Mouse (Mus musculus) hindbrain, embryonic 16.5 days (tissue): Measurements from ENCODE around the gene Xcl1. TPM values are rescaled to one million over a fixed set of nuclear protein-coding genes. Genes with fewer than 3 reads are reported as not detected.

ENCODE experiments used
- ATAC-seq: fragments of 200-750 bp; cut with Nextera tagmentation; 2 replicates; pipeline ENCODE4 v1.8.0; 2017; ENCODE audit warnings: moderate TSS enrichment, moderate library complexity
- H3K27ac ChIP-seq: fragments of 300-500 bp; sonication (generic); 2 replicates; pipeline ENCODE4 v1.5.1; 2014; ENCODE audit warnings: low read depth, mild to moderate bottlenecking, control low read depth, low read length, moderate library complexity
- H3K27me3 ChIP-seq: fragments of 300-500 bp; sonication (generic); replicated peaks from 2 replicates; pipeline ENCODE4 v1.6.1; 2014; ENCODE audit warnings: low read length; ENCODE audit not compliant: control insufficient read depth, insufficient read depth
- H3K36me3 ChIP-seq: fragments of 300-500 bp; sonication (generic); 2 replicates; pipeline ENCODE4 v1.6.1; 2014; ENCODE audit warnings: mild to moderate bottlenecking, low read length, moderate library complexity, mixed read lengths; ENCODE audit not compliant: control insufficient read depth, insufficient read depth
- H3K4me1 ChIP-seq: fragments of 300-500 bp; sonication (generic); 2 replicates; pipeline ENCODE4 v1.6.1; 2014; ENCODE audit warnings: low read depth, low read length; ENCODE audit not compliant: control insufficient read depth, insufficient read depth
- H3K4me2 ChIP-seq: fragments of 300-500 bp; sonication (generic); 2 replicates; pipeline ENCODE4 v1.6.1; 2014; ENCODE audit warnings: mild to moderate bottlenecking, low read length, control low read depth, moderate library complexity
- H3K4me3 ChIP-seq: fragments of 300-500 bp; sonication (generic); 2 replicates; pipeline ENCODE4 v1.5.1; 2014; ENCODE audit warnings: mild to moderate bottlenecking, low read length, control low read depth, moderate library complexity
- H3K9ac ChIP-seq: fragments of 300-500 bp; sonication (generic); 2 replicates; pipeline ENCODE4 v1.6.1; 2014; ENCODE audit warnings: low read depth, mild to moderate bottlenecking, control low read depth, low read length, moderate library complexity
- H3K9me3 ChIP-seq: fragments of 300-500 bp; sonication (generic); 2 replicates; pipeline ENCODE4 v1.6.1; 2014; ENCODE audit warnings: mild to moderate bottlenecking, low read length, moderate library complexity; ENCODE audit not compliant: control insufficient read depth
- WGBS: fragments of 180-500 bp; shearing (Covaris S2); extraction: QIAGEN DNeasy Blood & Tissue Kit; methylation state at CpG from one replicate; pipeline ENCODE4 v1.1.7; 2014; 5-methylcytosine and 5-hydroxymethylcytosine counted together
- polyA plus RNA-seq: library from polyadenylated mRNA; unstranded; fragments of >200 nt; fragmentation: Nextera tagmentation; extraction: Ambion mirVana; gene quantifications from 2 replicates; pipeline ENCODE4 v1.2.1, GENCODE M21; 2015

Gene Xcl1
- polyA plus RNA-seq, 1 experiment from 2014 or later: not detected

DNA sequence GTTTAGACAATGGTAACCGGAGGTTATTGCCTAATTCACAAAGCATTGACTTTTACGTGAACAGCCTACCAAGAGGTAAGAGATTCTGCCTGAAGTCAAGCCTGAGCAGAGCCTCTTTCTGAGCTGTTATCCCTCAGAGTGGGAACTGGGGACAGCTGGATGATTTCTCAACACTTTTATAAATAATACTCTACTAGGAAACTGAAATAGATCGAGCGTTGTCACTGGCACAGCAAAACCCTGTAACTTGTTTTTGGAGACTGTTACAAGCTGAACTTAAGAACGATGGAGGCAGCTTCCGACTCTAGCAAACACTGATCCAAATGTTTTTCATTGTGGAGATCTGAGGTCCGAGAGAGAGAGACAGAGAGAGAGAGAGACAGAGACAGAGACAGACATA, 4.2 kb downstream of the Xcl1 start:
- Histone ChIP-seq H3K9me3 (no peaks in the 10 kb centered on the region), H3K27me3 (no peaks in the 10 kb centered on the region), H3K4me3 (no peak overlapping the region), H3K4me1 (no peaks in the 10 kb centered on the region), H3K27ac (no peak overlapping the region), H3K9ac (no peak overlapping the region), H3K36me3 (no peaks in the 10 kb centered on the region), H3K4me2 (no peak overlapping the region)
- no peak for ATAC-seq
- 94% methylated on average over 7 of the region's 7 CpGs for whole genome bisulfite sequencing

DNA sequence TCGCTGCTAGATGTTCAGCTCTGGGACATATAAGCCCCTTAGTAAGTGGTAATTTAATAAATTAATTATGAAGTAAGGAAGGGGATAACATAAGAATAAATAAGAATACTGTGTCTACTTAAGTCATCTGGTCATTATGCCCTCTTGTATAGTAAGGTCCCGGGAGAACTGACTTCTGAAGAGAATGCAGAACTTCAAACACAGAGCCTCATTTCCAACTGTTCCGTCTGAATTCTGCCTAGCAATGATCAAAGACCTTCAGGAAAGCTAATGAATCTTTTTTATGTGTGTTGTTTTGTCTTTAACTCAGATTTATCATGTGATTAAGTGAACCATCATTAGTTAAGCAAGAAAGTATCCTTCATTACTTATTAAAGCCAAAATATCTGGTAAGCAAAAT, 5.3 kb downstream of the Xcl1 start:
- no peaks in the 10 kb centered on the region for H3K9me3 ChIP-seq
- no peaks in the 10 kb centered on the region for H3K4me1 ChIP-seq
- no peaks in the 10 kb centered on the region for H3K36me3 ChIP-seq
- H3K27me3 ChIP-seq: no peaks in the 10 kb centered on the region
- no peak overlapping the region for H3K4me3 ChIP-seq
- WGBS: 74% methylated on average over 3 of the region's 3 CpGs
- H3K27ac ChIP-seq: no peak overlapping the region
- no peak for ATAC-seq
- no peak overlapping the region for H3K4me2 ChIP-seq
- H3K9ac ChIP-seq: no peak overlapping the region

DNA sequence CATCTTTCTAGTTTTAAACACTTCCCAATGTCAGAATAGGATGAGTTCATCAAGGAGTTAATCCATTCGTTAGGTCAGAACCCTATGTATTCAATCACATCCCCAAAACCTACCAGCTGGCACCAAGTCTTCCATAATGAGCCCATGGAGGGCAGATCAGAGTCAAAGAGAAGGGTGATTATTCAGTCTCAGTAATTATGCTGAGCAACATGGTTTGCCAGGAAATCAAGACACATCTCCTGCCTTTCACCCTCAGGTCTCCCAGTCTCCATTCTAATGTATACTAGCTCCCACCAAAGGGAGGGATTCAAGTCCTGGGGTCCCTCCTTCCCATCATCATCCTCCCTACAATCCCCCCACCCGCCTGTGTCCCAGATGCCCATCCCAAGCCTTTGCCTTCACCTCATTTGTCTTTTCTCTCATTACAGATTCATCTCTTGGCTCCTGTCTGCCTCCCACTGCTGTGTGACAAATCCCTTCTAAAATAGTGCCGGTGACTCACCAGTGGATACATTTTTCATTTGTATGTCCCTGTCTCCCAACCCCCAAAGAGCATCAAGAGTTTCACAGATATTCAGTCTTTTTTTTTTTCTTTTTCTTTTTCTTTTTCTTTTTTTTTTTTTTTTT, 8.7 kb downstream of the Xcl1 start:
- no peaks in the 10 kb centered on the region for H3K9me3 ChIP-seq
- no peaks in the 10 kb centered on the region for H3K36me3 ChIP-seq
- no peak overlapping the region for H3K4me2 ChIP-seq
- H3K27me3 ChIP-seq: no peaks in the 10 kb centered on the region
- WGBS: 48% methylated on average over 3 of the region's 3 CpGs
- ATAC-seq: no peak
- H3K9ac ChIP-seq: no peak overlapping the region
- no peaks in the 10 kb centered on the region for H3K4me1 ChIP-seq
- no peak overlapping the region for H3K4me3 ChIP-seq
- H3K27ac ChIP-seq: no peak overlapping the region

DNA sequence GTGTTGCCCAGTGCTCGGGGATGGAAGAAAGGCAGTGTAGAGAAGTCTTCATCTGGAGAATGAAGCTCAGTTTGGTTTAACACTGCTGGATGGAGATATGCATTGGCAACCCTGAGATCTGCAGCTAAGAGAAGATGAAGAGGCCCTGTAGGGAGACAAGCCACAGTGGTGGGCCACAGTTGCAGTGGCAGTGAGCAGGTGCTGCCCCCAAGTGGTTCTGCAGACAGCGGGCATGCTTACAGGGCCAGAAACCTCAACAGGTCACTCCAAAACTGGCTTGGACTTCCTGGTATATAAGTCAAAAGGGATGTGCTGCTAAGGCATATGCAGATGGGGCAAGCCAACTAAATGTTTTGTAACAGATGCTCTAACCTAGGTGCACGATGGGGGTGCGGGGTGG, 30.3 kb downstream of the Xcl1 start:
- ATAC-seq: peak; percentile 83
- Histone ChIP-seq H3K9ac (no peak overlapping the region), H3K36me3 (no peaks in the 10 kb centered on the region), H3K27me3 (no peaks in the 10 kb centered on the region), H3K9me3 (no peaks in the 10 kb centered on the region), H3K4me3 (no peak overlapping the region), H3K4me2 (no peak overlapping the region), H3K27ac (no peak overlapping the region), H3K4me1 (no peaks in the 10 kb centered on the region)
- WGBS: 60% methylated on average over 4 of the region's 4 CpGs

DNA sequence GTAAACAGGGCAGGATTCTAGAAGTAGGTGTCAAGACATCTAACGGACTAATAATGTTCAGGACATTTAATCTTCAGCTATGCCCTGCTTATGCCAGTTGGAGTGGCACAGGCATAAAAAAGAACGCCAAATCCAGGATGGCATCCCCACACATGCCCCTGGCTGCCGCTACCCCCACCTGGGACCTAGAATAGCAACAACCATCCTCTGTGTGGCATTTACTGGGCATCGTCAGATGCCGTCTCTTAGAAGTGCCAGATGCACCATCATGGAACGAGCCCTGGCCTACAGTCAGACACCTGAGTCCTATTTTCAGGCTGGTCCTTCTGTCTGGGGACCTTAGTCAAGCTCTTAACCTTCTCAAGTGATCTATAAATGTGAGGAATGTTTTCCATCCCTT, 34.6 kb downstream of the Xcl1 start:
- H3K27me3 ChIP-seq: no peaks in the 10 kb centered on the region
- no peak overlapping the region for H3K4me3 ChIP-seq
- no peak overlapping the region for H3K9ac ChIP-seq
- H3K4me1 ChIP-seq: peaks cover 18% of the 10 kb centered on the region
- no peak overlapping the region for H3K27ac ChIP-seq
- no peak overlapping the region for H3K4me2 ChIP-seq
- H3K9me3 ChIP-seq: no peaks in the 10 kb centered on the region
- no peak for ATAC-seq
- WGBS: 72% methylated on average over 6 of the region's 6 CpGs
- H3K36me3 ChIP-seq: no peaks in the 10 kb centered on the region

DNA sequence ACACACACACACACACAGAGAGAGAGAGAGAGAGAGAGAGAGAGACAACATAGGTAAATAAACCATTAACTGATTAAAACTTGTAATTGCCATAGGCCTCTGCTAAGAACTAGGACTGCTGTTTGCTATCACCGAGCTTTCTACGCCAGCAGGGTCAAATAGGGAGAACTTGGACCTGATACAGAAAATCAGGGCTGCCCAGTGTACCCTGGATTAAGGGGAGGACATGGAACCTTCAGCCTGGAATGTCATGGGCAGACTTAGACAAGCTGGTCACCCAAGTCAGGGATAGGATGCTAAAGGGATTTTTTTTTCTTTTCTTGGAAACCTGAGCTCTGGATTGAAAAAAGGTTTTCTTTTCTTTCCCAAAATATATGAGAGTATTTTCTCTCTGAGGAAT, 35.1 kb downstream of the Xcl1 start:
- WGBS: 92% methylated on average over 2 of the region's 2 CpGs
- H3K9me3 ChIP-seq: no peaks in the 10 kb centered on the region
- peaks cover 18% of the 10 kb centered on the region for H3K4me1 ChIP-seq
- H3K4me3 ChIP-seq: no peak overlapping the region
- no peak overlapping the region for H3K27ac ChIP-seq
- no peaks in the 10 kb centered on the region for H3K27me3 ChIP-seq
- no peaks in the 10 kb centered on the region for H3K36me3 ChIP-seq
- H3K9ac ChIP-seq: no peak overlapping the region
- no peak overlapping the region for H3K4me2 ChIP-seq
- ATAC-seq: no peak

DNA sequence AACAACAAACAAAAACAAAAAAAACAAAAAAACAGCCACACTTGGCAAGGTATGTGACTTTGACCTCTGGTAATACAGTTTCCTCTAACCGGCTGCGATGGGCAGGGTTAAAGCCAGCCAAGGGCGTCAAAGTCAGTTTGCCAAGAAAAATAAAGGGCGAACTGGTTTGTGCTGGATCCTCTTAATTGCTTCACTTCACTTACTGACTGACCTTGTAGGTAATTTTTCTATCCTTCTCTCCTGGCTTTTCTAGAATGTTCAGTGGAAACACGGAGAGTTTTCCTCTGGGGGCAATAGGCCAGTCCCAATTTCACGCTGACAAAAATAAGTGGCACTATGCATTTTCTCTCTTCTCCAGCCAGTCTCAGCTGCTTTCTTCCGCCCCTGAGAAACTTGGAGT, 35.8 kb downstream of the Xcl1 start:
- Histone ChIP-seq H3K9ac (peak overlapping the region; percentile 85), H3K9me3 (no peaks in the 10 kb centered on the region), H3K27ac (peak overlapping the region; percentile 93), H3K4me1 (peaks cover 18% of the 10 kb centered on the region), H3K4me3 (peak overlapping the region; percentile 54), H3K36me3 (no peaks in the 10 kb centered on the region), H3K4me2 (peak overlapping the region; percentile 87), H3K27me3 (no peaks in the 10 kb centered on the region)
- WGBS: 24% methylated on average over 7 of the region's 7 CpGs
- ATAC-seq: 0 out of 2 replicates have a peak, but pooled peaks have one; percentile 9

DNA sequence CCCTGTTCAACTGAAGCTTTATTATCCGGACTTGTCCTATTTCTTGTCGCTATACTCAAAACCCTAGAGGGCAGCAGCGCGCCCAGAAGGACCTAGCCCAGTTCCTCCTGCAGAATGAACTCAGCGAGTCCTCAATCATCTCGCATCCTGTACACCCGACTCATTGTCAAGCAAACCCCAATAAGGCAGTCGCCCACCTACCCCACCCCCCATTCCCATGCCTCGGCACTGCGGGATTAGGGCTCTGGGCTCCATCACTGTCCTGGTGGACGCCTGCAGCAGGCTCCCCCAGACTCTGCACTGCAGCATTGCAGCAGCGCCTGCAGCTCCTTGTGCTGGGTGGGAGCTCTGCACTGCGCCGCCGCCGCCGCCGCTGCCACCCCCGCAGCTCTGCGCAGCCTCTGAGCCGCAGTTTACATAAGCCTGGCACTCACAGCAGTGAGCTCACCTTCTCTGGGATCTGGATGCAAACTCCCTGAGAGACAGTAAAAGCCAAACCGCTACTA, 36.4 kb downstream of the Xcl1 start:
- Histone ChIP-seq H3K4me3 (peak overlapping the region; percentile 54), H3K27me3 (no peaks in the 10 kb centered on the region), H3K4me2 (peak overlapping the region; percentile 87), H3K36me3 (no peaks in the 10 kb centered on the region), H3K9me3 (no peaks in the 10 kb centered on the region), H3K27ac (peak overlapping the region; percentile 93), H3K4me1 (peaks cover 18% of the 10 kb centered on the region), H3K9ac (peak overlapping the region; percentile 85)
- WGBS: under 1% methylated on average over 20 of the region's 22 CpGs
- ATAC-seq: peak; percentile 97

DNA sequence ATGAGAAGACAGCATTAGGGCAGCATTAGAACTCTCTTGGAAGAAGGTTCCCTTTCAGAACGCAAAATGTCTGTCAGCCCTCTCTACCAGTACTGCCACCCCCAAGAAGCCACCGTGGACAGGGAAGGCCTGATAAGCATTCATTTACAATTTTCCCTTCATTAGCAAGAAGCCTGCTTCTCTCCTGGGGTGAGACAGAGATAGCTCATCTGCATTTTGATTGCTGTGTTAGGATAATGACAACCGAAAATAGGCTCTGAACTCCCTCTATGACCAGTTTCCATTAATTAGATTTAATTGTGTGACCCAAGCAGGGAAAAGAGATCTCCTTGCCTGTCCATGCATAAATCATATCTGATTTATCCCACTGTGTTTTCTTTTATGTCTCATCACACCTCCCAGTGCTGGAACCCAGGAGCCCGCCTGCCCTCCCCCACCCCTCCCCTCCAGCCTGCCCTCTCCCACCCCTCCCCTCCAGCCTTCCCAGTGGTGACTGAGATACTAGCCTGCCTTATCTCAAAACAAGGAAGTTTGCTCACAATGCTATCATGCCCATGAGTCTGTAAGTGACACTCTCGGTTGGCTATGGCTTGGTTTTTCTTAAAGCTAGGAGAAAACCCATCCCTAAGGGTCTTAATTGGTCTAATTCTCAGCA, 38.0 kb downstream of the Xcl1 start:
- Histone ChIP-seq H3K9ac (no peak overlapping the region), H3K4me3 (no peak overlapping the region), H3K27me3 (no peaks in the 10 kb centered on the region), H3K4me2 (no peak overlapping the region), H3K9me3 (no peaks in the 10 kb centered on the region), H3K4me1 (peaks cover 18% of the 10 kb centered on the region), H3K27ac (peak overlapping the region; percentile 59), H3K36me3 (no peaks in the 10 kb centered on the region)
- WGBS: 27% methylated on average over 5 of the region's 5 CpGs
- no peak for ATAC-seq
